Mouse (Mus musculus) limb, embryonic 14.5 days (tissue): ENCODE results near the gene Acta1. TPM values are rescaled to one million over a fixed set of nuclear protein-coding genes. Genes with fewer than 3 reads are reported as not detected.

Source experiments
- ATAC-seq: fragments of 200-750 bp; cut with Nextera tagmentation; 2 replicates; pipeline ENCODE4 v1.8.0; 2017; ENCODE audit warnings: low read depth, moderate number of reproducible peaks, moderate TSS enrichment; ENCODE audit not compliant: low FRiP score
- DNase-seq: peaks from one replicate; pipeline ENCODE4 v3.0.0-alpha.2; 2015; ENCODE audit warnings: low spot score
- H3K27ac ChIP-seq: fragments of 300-500 bp; sonication (generic); replicated peaks from 2 replicates; pipeline ENCODE4 v1.5.1; 2014; ENCODE audit warnings: low read depth, mild to moderate bottlenecking, low read length, moderate library complexity, mixed read lengths
- H3K27me3 ChIP-seq: fragments of 300-500 bp; sonication (generic); 2 replicates; pipeline ENCODE4 v1.6.1; 2014; ENCODE audit warnings: low read length, mixed read lengths; ENCODE audit not compliant: control insufficient read depth, insufficient read depth
- H3K36me3 ChIP-seq: fragments of 300-500 bp; sonication (generic); 2 replicates; pipeline ENCODE4 v1.6.1; 2014; ENCODE audit warnings: mild to moderate bottlenecking, low read length, moderate library complexity, mixed read lengths; ENCODE audit not compliant: control insufficient read depth, insufficient read depth
- H3K4me1 ChIP-seq: fragments of 300-500 bp; sonication (generic); 2 replicates; pipeline ENCODE4 v1.6.1; 2014; ENCODE audit warnings: antibody characterized with exemption, low read length, mixed read lengths; ENCODE audit not compliant: control insufficient read depth, insufficient read depth
- H3K4me2 ChIP-seq: fragments of 300-500 bp; sonication (generic); replicated peaks from 2 replicates; pipeline ENCODE4 v1.6.1; 2014; ENCODE audit warnings: low read depth, mild to moderate bottlenecking, low read length, moderate library complexity; ENCODE audit not compliant: severe bottlenecking
- H3K4me3 ChIP-seq: fragments of 300-500 bp; sonication (generic); replicated peaks from 2 replicates; pipeline ENCODE4 v1.5.1; 2014; ENCODE audit warnings: low read length
- H3K9ac ChIP-seq: fragments of 300-500 bp; sonication (generic); 2 replicates; pipeline ENCODE4 v1.6.1; 2014; ENCODE audit warnings: mild to moderate bottlenecking, low read depth, low read length, moderate library complexity; ENCODE audit not compliant: severe bottlenecking
- H3K9me3 ChIP-seq: fragments of 300-500 bp; sonication (generic); 2 replicates; pipeline ENCODE4 v1.6.1; 2016; ENCODE audit warnings: low read length; ENCODE audit not compliant: control insufficient read depth
- POLR2A ChIP-seq: fragments of 200-500 bp; IDR thresholded peaks from 2 replicates; pipeline ENCODE4 v1.8.0; 2012; ENCODE audit warnings: inconsistent platforms, mild to moderate bottlenecking, moderate library complexity, borderline replicate concordance; ENCODE audit not compliant: insufficient read depth, insufficient read length; ENCODE audit errors: extremely low read depth
- WGBS: fragments of 180-500 bp; shearing (Covaris S2); extraction: QIAGEN DNeasy Blood & Tissue Kit; methylation state at CpG from one replicate; pipeline ENCODE4 v1.1.7; 2014; 5-methylcytosine and 5-hydroxymethylcytosine counted together
- polyA plus RNA-seq, 2 experiments: library from polyadenylated mRNA; depleted of rRNA in 1 of 2; stranded (reverse) in 1 of 2; unstranded in 1 of 2; fragments of >200 nt; fragmentation: Nextera tagmentation in 1 of 2; extraction: Ambion mirVana in 1 of 2; gene quantifications; 2 replicates each; pipeline versions ENCODE4 v1.2.1 to v1.2.3; 2012 to 2014

Acta1 gene
- polyA plus RNA-seq, 2 experiments = 847 to 1,005 TPM

DNA sequence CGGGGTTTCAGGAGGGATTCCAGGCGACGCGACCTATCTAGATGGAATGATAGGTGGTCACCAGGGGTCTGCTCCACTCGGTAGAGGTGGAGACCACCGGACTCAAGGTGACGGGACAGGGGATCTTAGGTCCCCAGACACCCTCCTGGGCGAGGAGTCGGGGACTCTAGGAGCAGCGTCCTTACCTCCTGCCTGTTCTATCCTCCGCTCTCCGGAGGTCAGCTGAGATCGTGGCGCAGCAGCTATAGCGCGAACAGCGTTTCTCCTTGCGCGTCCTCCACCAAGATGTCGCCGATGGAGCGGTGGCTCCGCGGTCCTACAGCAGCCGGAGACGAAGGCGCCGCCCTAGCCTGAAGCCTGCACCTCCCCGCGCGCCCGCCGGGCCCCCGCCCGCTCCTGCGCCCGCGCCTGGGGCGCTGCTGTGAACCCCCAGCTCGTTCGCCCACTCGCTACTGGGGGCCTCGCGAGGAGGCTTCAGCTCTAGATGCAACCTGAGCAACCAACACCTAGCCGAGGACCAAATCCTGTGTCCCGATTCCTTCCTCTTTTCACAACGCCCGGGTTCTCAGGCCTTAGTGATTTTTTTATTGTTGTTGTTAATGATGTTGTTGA, 34.8 kb downstream of the Acta1 start, which contains the start of gene Ccsap:
Gene Ccsap (minus strand): TSS at position 562 of the 612 bp plus-strand sequence.
- Histone ChIP-seq H3K9ac (peak within 1 kb of the TSS; percentile 64), H3K4me1 (0 out of 2 replicates have a peak, but pooled peaks cover 4% of the 10 kb centered on the region), H3K27me3 (no peaks in the 10 kb centered on the region; the same call in 1 of the 2 replicates), H3K9me3 (no peaks in the 10 kb centered on the region), H3K27ac (no peak within 1 kb of the TSS), H3K36me3 (no peaks in the 10 kb centered on the region), H3K4me3 (peak within 1 kb of the TSS; percentile 82), H3K4me2 (peak within 1 kb of the TSS; percentile 85)
- no peak for TF ChIP-seq POLR2A
- WGBS = under 1% methylated on average over 45 of the region's 48 CpGs
- ATAC-seq = peak; percentile 65
- DNase-seq = peak; percentile 20

DNA sequence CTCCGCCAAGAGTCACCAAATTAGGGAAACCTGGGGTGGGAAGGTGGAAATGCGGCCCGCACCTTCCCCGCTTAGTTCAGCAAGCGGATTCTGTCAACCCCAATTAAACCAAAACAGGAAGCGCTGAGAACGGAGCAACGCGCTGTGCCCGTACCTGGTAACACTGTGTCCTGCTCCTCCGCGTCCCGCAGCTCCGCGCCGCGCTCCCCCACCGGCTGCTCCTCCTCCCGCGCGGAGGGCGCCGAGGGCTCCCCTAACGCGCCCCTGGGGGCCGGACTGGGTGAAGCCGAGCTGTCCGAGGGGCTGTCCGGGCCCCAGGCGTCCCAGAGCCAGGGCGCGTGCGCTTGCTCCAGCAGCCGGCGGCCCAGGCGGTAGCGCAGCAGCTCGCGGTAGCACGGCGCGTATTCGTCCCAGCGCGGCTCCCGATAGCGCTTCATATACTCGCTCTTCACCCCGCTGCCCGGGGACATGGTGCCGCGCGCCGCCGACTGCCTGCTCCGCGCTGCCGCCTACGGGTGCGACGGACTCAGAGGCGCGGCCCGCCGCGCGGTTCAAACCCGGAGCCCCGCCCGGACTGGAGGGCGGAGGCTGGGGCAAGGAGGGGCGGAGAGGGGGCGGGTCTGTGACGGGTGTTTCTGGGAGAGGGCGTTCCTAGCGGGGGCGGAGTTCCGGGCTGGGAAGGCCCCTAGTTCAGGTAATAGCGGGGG, 35.5 kb downstream of the Acta1 start:
- no peaks in the 10 kb centered on the region for H3K9me3 ChIP-seq
- H3K9ac ChIP-seq = peak overlapping the region; percentile 64
- no peaks in the 10 kb centered on the region; the same call in 1 of the 2 replicates for H3K27me3 ChIP-seq
- H3K4me1 ChIP-seq = 0 out of 2 replicates have a peak, but pooled peaks cover 4% of the 10 kb centered on the region
- WGBS = under 1% methylated on average over 63 of the region's 79 CpGs
- peak overlapping the region; percentile 82 for H3K4me3 ChIP-seq
- TF ChIP-seq POLR2A = 0 out of 2 replicates have a peak, but pooled peaks have one; percentile 6
- peak; percentile 98 for ATAC-seq
- H3K36me3 ChIP-seq = no peaks in the 10 kb centered on the region
- H3K4me2 ChIP-seq = peak overlapping the region; percentile 85
- H3K27ac ChIP-seq = no peak overlapping the region
- peak; percentile 92 for DNase-seq

DNA sequence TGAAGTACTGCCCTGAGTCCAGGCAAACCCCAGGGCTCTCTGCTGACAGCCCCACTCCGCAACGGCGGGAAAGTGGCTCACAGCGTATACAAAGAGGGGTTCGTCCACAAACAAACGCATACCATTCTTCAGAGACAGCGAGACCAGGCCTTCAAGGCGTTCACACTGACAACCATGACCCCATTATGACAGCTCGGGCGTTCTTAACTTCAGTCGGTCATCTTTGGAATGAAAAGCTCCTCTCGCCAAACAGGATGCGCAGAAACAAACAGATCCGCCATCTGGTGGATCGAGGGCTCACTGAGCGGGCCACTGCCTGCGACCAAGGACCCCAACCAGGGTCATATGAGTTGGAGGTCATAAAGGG, 36.0 kb downstream of the Acta1 start:
- under 1% methylated on average over 17 of the region's 17 CpGs for WGBS
- H3K4me2 ChIP-seq = peak overlapping the region; percentile 85
- H3K36me3 ChIP-seq = no peaks in the 10 kb centered on the region
- peak overlapping the region; percentile 64 for H3K9ac ChIP-seq
- peak overlapping the region; percentile 82 for H3K4me3 ChIP-seq
- no peaks in the 10 kb centered on the region for H3K9me3 ChIP-seq
- ATAC-seq (no peak), DNase-seq (no peak)
- TF ChIP-seq POLR2A = no peak
- no peak overlapping the region for H3K27ac ChIP-seq
- H3K27me3 ChIP-seq = no peaks in the 10 kb centered on the region; the same call in 1 of the 2 replicates
- H3K4me1 ChIP-seq = 0 out of 2 replicates have a peak, but pooled peaks cover 4% of the 10 kb centered on the region

DNA sequence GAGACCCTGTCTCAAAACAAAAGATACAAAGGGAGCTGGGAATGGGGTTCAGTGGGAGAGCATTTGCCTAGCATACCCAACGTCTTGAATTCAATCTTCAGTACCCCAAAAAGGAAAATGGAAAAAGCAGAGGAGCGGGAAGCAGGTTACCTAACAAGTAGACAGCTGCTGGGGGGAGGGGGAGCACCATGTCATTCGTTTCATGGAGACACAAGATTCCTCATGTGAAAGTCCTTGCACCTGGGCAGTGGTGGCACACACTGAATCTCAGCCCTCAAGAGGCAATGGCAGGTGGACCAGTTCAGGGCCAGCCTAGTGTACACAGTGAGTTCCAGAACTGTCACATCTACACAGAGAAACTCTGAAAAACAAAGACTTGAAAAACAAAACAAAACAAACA, 37.2 kb downstream of the Acta1 start:
- Histone ChIP-seq H3K4me3 (no peak overlapping the region), H3K36me3 (no peaks in the 10 kb centered on the region), H3K9ac (no peak overlapping the region), H3K27ac (no peak overlapping the region), H3K9me3 (no peaks in the 10 kb centered on the region), H3K4me2 (no peak overlapping the region), H3K4me1 (0 out of 2 replicates have a peak, but pooled peaks cover 4% of the 10 kb centered on the region), H3K27me3 (no peaks in the 10 kb centered on the region; the same call in 1 of the 2 replicates)
- DNase-seq (no peak), ATAC-seq (no peak)
- 68% methylated on average over 3 of the region's 3 CpGs for WGBS
- no peak for TF ChIP-seq POLR2A

DNA sequence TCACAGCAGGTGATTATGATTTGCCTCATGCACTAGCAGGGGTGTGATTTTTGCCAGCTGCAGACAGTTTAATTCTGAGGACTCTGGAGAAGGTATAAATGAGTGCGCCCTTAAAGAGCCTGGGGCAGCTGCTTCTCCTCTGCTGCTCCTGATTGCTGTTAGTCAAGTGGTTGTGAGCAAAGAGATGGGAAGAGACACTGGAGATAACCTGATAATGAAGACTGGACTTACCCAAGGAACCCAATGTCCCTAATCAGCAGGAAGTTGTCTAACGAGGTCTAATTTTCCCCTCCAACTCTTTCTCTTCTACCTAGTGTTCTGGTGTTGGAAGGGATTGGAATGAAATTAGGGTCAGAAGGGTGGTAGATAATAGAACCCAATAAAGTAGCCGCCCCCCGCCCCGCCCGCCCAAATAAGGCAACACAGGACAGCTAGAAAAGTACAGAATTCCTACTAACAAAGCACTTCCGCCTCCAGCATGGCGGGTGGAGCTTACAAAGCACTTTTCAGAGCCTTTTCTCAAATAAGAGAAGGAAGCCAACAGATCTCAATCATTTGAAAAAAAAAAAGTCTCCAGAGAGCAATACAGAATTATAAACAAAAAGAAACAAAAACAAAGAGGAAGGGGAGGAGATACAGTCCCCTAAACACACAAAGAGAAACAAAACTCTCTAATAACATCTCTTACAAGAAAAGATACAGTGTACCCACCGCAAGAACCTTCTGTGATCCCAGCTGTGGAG, 39.6 kb downstream of the Acta1 start:
- Histone ChIP-seq H3K9me3 (no peaks in the 10 kb centered on the region), H3K4me1 (0 out of 2 replicates have a peak, but pooled peaks cover 4% of the 10 kb centered on the region), H3K27ac (no peak overlapping the region), H3K27me3 (no peaks in the 10 kb centered on the region), H3K4me3 (no peak overlapping the region), H3K4me2 (no peak overlapping the region), H3K36me3 (no peaks in the 10 kb centered on the region), H3K9ac (no peak overlapping the region)
- no peak for TF ChIP-seq POLR2A
- DNase-seq (no peak), ATAC-seq (no peak)
- WGBS = 85% methylated on average over 9 of the region's 9 CpGs
